Mouse (Mus musculus): ENCODE measurements around the gene Ddx39. TPM values are rescaled to one million over a fixed set of nuclear protein-coding genes. Genes with fewer than 3 reads are reported as not detected.

Ddx39 gene
- total RNA-seq (2021), result 10 to 100 TPM; 25.4 to 27.7 TPM
- long read RNA-seq, transcript Ddx39-201 (11 exons, 1,656 nt), result major isoform, 42 of 57 reads
- long read RNA-seq, partial matches to known transcripts, result 2 of 57 reads
- long read RNA-seq, other reads (novel, unspliced or antisense), result 8 of 57 reads

GRCm38 (mm10) chr8:83715031-83715690, at the start of gene Ddx39:
Gene Ddx39 (plus strand): TSS chr8:83715177.
- peak; percentile 92 to 94 for DNase-seq (ENCODE audit: low spot score in 2 of 2)

GRCm38 (mm10) chr8:83665969-83666865, 48.8 kb upstream of the Ddx39 start, which contains the start of gene Ptger1:
Gene Ptger1 (plus strand): TSS chr8:83666678.
- DNase-seq (ENCODE audit: low spot score in 2 of 2), result peak; percentile 42 to 54

- no peak for DNase-seq (ENCODE audit: low spot score in 2 of 2)
These were observed 48.1 kb upstream of the Ddx39 start for GRCm38 (mm10) chr8:83666866-83667234.

DNA sequence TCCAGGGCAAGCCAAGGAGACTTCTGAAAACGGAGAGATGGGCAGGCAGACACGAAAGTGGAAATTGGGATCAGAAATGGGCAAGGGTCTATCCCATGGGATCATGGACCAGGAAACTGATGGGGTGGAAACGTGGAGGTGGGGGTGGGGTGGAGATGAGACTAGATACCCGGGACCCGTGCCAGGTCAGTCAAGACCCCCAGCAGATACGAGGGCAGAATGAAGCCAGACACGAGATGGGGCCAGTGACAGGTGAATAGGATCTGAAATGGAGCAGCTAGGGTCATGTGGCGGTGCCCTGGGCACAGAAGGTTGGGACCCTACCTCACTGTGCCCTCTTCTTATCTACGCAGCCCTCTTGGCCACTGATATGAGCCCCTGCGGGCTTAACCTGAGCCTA, 47.5 kb upstream of the Ddx39 start:
- DNase-seq (ENCODE audit: low spot score in 2 of 2), result no peak

DNA sequence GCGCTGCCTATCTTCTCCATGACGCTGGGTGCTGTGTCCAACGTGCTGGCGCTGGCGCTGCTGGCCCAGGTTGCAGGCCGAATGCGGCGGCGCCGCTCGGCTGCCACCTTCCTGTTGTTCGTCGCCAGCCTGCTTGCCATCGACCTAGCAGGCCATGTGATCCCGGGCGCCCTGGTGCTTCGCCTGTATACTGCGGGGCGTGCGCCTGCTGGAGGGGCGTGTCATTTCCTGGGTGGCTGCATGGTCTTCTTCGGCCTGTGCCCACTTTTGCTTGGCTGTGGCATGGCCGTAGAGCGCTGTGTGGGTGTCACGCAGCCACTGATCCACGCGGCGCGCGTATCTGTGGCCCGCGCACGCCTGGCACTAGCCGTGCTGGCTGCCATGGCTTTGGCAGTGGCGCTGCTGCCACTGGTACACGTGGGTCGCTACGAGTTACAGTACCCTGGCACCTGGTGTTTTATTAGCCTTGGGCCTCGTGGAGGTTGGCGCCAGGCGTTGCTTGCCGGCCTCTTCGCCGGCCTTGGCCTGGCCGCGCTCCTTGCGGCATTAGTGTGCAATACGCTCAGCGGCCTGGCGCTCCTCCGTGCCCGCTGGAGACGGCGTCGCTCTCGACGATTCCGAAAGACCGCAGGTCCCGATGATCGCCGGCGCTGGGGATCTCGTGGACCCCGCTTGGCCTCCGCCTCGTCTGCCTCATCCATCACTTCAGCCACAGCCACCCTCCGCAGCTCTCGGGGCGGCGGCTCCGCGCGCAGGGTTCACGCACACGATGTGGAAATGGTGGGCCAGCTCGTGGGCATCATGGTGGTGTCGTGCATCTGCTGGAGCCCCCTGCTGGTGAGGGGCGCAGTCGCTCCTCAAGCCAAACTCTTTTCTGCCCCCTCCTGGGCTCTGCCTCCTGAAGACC, 46.7 kb upstream of the Ddx39 start:
- DNase-seq (ENCODE audit: low spot score in 2 of 2), result peak; percentile 85 to 89

- DNase-seq (ENCODE audit: low spot score in 2 of 2), result no peak
These were observed 46.0 kb upstream of the Ddx39 start for GRCm38 (mm10) chr8:83669013-83669412.

GRCm38 (mm10) chr8:83672936-83673335, 42.0 kb upstream of the Ddx39 start:
- no peak for DNase-seq (ENCODE audit: low spot score in 2 of 2)

DNA sequence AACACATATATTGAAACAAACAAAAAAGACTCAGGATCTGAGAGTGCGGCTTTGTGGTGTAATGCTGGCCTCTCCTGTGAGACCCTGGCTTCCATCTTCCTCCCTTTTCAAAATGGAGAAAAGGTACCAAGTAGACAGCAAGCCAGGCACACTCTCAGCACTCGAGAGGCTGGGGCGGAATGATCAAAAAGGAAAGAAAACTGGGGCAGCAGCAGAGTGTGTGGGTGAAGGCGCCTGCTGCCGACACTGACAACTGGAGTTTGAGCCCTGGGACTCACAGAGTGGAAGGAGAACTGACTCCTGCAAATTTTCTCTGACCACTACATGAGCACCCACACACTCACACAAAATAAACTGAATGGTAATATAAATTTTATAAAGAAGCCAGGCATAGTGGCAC, 40.5 kb upstream of the Ddx39 start:
- no peak for DNase-seq (ENCODE audit: low spot score in 2 of 2)

GRCm38 (mm10) chr8:83679866-83680265, 35.1 kb upstream of the Ddx39 start:
- DNase-seq (ENCODE audit: low spot score in 2 of 2), result no peak

- no peak for DNase-seq (ENCODE audit: low spot score in 2 of 2)
These were observed 34.4 kb upstream of the Ddx39 start for GRCm38 (mm10) chr8:83680603-83681002.

DNA sequence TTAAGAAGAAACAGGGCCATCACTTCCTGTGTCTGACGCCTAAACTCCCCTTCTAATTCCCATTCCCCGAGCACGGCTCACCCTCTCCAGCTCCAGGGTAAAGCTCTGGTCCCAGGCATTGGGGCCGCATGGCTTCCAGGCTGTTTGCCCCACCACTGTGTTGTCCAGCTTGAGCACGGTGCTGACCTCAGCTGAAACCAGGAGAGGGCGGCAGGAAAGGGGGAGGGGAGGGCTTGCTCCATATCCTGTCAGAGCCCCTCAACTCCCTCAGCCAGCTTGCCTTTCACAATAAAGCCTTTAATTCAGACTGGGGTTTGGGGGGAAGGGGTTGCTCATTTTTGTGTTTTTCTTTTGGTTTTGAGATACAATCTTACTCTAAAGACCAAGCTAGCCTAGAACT, 33.9 kb upstream of the Ddx39 start:
- DNase-seq (ENCODE audit: low spot score in 2 of 2), result no peak

DNA sequence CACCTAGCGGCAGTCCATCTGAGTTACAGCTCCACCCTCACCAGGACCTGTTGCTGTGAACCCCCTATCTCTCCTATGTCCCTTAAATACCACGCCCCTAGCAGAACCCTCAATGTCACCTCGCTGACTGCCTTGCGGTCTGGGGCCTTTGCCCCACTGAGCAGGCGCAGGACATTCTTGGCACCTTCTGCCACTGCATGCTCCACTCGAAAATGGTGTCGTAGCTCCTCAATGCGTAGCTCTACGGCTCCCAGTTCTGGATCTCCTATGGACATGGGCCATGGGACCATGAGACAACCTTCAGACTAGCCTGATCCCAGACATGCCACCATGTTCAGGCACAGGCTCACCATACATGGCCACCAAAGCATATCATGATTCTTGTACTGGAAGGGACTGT, 30.5 kb upstream of the Ddx39 start:
- no peak for DNase-seq (ENCODE audit: low spot score in 2 of 2)

DNA sequence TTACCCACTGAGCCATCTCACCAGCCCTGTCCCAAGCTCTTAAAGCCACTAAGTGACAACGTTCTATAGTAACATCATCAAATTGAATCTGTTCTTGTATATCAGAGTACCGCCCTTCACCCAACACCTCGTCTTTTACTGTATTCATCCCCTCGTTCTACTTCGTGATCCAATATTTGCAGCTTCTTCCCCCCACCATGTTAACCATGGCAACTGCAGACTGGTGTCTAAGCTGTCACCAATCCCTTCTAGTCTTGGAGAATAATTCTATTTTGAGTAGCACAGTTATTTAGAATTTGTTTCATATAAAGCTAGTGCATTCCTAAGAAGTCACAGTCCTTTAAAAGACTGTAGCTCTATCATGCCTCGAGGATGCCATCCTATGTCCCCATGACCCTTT, 25.7 kb upstream of the Ddx39 start:
- no peak for DNase-seq (ENCODE audit: low spot score in 2 of 2)

DNA sequence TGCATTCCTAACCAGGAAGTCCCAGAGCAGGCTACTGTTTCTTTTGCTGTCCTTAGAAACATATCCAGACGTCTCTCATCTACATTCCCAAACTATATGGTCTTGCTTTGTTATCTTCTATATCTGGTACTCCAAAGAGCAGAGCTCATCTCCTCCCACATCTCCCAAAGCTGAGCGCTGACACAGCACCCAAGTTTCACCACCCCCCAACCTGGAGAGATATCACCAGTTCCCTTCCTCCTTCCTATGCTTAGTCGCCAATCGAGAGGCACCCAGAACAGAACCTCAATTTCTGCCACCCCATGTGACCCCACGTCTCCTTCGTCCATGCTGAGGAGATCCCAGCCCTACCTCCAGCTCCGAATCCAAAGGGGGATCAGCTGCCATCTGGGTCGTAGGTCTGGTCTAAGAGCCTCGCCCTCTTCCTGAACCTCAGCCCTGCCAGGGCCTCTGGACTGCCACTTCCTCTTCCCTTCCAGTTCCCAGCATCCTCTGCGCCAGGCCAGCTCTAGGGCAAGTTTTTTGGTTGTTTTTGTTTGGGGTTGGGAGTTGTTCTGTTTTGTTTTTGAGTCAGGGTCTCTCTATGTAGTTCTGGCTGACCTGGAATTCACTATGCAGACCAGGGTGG, 21.3 kb upstream of the Ddx39 start:
- DNase-seq (ENCODE audit: low spot score in 2 of 2), result no peak

DNA sequence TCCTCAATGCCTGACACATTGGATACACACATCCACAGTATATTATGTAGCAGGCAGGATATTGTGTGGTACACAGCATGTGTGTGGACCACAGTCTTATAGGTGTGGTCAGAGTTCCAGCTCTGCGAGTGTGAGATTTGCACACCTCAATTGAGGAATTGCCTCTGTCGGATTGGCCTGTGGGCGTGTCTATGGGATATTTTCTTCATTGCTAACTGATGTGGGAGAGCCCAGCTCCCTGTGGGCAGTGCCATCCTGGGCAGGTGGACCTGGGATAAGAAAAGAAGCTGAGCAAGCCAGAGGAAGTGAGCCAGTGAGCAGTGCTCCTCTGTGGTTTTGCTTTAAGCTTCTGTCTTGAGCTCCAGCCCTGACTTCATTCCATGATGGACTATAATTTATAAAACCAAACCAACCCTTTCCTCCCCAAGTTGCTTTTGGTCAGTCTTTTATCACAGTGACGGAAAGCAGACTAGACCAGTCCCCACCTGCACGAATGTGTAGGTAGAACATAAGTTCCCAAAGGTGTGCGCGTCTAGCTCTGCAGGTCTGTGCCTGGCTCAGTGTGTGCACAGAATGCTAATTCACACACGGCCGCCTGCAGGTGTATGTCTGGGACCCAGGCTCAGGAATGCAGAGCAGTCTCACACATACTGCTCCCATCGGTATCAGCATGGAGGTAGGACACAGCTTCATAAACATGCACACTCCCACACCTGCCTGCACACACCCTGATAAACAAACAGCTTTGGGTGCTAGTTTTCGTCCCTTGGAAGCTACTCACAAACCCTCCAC, 20.4 kb upstream of the Ddx39 start:
- DNase-seq (ENCODE audit: low spot score in 2 of 2), result no peak

GRCm38 (mm10) chr8:83695351-83696106, 19.4 kb upstream of the Ddx39 start:
- DNase-seq (ENCODE audit: low spot score in 2 of 2), result no peak

DNA sequence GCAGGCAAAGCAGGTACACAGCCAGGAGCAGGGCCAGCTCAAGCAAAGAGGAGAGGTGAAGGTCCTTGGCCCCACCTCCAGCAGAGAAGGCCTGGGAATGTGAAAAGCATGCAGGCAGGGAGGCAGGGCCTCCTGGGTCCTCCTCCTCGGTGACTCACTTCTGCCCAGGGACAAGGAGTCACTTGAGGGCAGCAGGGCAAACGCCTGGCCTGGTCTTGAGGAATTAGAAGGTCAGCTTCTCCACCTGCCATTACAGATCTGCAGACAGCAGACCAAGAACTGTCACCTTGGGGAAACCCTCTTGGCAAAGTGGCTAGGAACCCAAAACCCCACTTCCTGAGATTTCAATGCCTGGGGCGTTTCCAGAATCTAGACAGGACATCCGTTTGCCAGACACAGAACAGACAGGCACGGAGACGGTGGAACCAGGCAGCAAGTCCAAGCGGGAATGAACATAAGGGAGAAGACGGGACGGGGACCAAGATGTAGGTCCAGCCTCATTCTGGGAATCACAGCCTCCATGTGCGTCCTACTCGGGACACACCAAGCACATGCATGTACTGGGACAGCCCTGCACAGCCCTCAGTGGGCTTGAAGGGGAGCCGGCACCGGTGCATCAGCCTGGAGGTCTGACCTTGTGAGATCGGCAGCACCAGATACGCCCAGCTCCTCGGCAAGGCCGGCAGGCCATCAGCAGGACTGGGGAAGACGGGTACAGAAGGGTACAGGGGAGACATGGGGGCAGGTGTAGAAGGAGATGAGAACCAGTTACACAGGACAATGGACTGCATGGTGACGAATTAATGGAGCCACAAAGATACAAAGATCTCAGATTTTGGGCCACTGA, 17.4 kb upstream of the Ddx39 start:
- no peak for DNase-seq (ENCODE audit: low spot score in 2 of 2)

DNA sequence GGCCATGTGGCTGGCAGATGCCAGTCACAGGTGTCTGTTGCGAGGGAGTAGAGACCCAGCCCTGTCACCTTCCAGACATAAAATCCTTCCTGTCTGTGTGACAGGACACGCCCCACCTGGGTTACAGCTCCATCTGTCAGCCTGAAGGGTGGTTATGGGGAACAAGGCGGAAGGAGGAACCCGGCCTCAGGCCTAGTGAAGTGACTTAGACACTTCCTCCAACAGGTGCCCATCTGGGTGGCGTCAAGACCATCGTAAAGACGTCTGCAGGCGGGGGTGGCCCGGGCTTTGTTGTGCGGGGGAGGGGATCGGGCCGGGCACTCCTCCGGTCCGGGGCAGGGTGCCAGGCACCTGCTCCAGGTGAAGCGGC, 16.7 kb upstream of the Ddx39 start:
- DNase-seq (ENCODE audit: low spot score in 2 of 2), result peak; percentile 36 to 45
